Mouse (Mus musculus) hindbrain, embryonic 13.5 days (tissue): ENCODE measurements around the gene Ttyh3. TPM values are rescaled to one million over a fixed set of nuclear protein-coding genes. Genes with fewer than 3 reads are reported as not detected.
A peak's percentile ranks its signal among the peaks of the same experiment; 100 is the strongest.

Source experiments
- ATAC-seq: fragments of 200-750 bp; cut with Nextera tagmentation; 2 replicates; pipeline ENCODE4 v1.8.0; 2017; ENCODE audit warnings: moderate TSS enrichment; ENCODE audit not compliant: low FRiP score
- H3K27ac ChIP-seq: fragments of 300-500 bp; sonication (generic); 2 replicates; pipeline ENCODE4 v1.5.1; 2015; ENCODE audit warnings: inconsistent platforms, mild to moderate bottlenecking, moderate library complexity
- H3K27me3 ChIP-seq: fragments of 300-500 bp; sonication (generic); 2 replicates; pipeline ENCODE4 v1.6.1; 2015; ENCODE audit warnings: mild to moderate bottlenecking, inconsistent platforms
- H3K36me3 ChIP-seq: fragments of 300-500 bp; sonication (generic); 2 replicates; pipeline ENCODE4 v1.6.1; 2015; ENCODE audit warnings: mild to moderate bottlenecking, inconsistent platforms
- H3K4me1 ChIP-seq: fragments of 300-500 bp; sonication (generic); replicated peaks from 2 replicates; pipeline ENCODE4 v1.6.1; 2015; ENCODE audit warnings: inconsistent platforms
- H3K4me2 ChIP-seq: fragments of 300-500 bp; sonication (generic); 2 replicates; pipeline ENCODE4 v1.6.1; 2015; ENCODE audit warnings: inconsistent platforms, mild to moderate bottlenecking, moderate library complexity
- H3K4me3 ChIP-seq: fragments of 300-500 bp; sonication (generic); 2 replicates; pipeline ENCODE4 v1.5.1; 2015; ENCODE audit warnings: mild to moderate bottlenecking, inconsistent platforms
- H3K9ac ChIP-seq: fragments of 300-500 bp; sonication (generic); 2 replicates; pipeline ENCODE4 v1.6.1; 2015; ENCODE audit warnings: mild to moderate bottlenecking, inconsistent platforms
- H3K9me3 ChIP-seq: fragments of 300-500 bp; sonication (generic); 2 replicates; pipeline ENCODE4 v1.6.1; 2016; ENCODE audit warnings: inconsistent platforms
- WGBS: fragments of 180-500 bp; shearing (Covaris S2); methylation state at CpG from one replicate; pipeline ENCODE4 v1.1.7; 2015; 5-methylcytosine and 5-hydroxymethylcytosine counted together
- polyA plus RNA-seq: library from polyadenylated mRNA; unstranded; fragments of >200 nt; fragmentation: Nextera tagmentation; extraction: Ambion mirVana; gene quantifications from 2 replicates; pipeline ENCODE4 v1.2.1, GENCODE M21; 2015

Gene Ttyh3
- polyA plus RNA-seq, 1 experiment from 2014 or later = 65.3 TPM

DNA sequence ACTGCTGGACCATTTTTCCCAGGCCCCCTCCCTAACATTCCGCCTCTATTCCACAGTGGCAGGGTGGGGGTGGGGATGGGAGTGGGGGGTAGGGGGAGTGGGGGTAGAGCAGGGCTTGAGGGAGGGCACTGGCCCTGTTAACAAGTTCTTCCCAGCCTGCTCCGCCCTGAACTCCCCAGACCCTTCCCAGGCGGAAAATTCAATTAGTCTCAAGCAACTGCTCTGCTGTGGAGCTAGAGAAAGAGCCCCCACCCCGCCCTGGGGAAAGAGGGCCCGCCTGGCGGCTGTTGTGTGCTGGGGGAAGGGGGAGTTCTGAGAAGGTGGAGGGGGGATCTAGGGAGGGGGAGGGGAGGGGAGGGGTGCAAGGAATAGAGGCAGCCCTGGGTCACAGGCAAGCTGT, 69.1 kb downstream of the Ttyh3 start:
- no peaks in the 10 kb centered on the region; the same call in 1 of the 2 replicates for H3K27me3 ChIP-seq
- ATAC-seq = peak; percentile 64
- H3K9me3 ChIP-seq = no peaks in the 10 kb centered on the region
- peak overlapping the region; percentile 6; the same call in 1 of the 2 replicates for H3K27ac ChIP-seq
- peaks cover 50% of the 10 kb centered on the region for H3K4me1 ChIP-seq
- H3K4me3 ChIP-seq = no peak overlapping the region
- no peaks in the 10 kb centered on the region for H3K36me3 ChIP-seq
- 0 out of 2 replicates have a peak overlapping the region, but pooled peaks have one; percentile 21 for H3K9ac ChIP-seq
- WGBS = 9% methylated on average over 6 of the region's 6 CpGs
- no peak overlapping the region for H3K4me2 ChIP-seq

DNA sequence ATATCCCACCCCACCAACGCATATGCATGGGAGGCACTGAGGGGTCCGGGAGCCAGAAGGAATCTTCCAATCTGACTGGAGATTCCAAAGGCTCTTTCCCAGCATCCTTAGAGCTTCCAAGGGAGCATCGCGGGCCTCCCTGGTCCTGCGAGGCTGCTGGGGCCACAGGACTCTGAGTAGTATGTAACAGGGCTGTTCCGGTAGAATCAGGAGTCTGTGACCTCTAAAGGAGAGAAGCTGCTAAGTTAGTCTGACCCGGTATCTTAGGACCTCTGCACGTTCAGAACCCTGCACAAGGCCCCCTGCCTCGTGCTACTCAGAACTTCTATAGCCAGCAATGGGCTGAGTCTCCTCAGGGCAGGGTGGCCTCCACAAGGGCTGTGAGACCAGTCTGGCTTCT, 69.6 kb downstream of the Ttyh3 start:
- WGBS = 21% methylated on average over 9 of the region's 9 CpGs
- Histone ChIP-seq H3K4me1 (peaks cover 45% of the 10 kb centered on the region), H3K9me3 (no peaks in the 10 kb centered on the region), H3K4me2 (no peak overlapping the region), H3K27ac (no peak overlapping the region), H3K4me3 (no peak overlapping the region), H3K9ac (0 out of 2 replicates have a peak overlapping the region, but pooled peaks have one; percentile 21), H3K27me3 (no peaks in the 10 kb centered on the region; the same call in 1 of the 2 replicates), H3K36me3 (no peaks in the 10 kb centered on the region)
- ATAC-seq = no peak

DNA sequence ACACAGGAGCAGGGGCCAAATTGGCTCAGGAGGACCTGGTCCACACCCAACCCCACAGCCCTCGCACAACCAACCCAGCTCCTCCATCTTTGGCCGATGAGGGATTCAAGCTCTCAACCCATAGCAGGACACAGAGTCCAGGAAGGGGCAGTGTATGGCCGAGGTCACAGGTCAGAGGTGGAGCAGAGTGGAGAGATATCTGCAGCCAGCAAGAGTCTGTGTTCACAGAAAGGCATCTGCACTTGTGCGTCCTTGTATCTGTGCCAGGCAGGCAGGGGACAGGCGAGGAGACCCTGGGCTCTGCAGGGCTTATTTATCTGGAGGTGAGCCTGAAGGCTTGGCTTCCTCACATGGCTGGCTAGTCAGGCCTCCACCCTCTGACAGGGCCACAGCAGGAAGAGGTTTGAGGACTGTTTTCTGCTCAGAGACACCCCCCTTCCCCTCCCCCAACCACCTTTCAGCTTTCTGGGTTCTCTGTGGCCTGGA, 73.4 kb downstream of the Ttyh3 start:
- WGBS = 72% methylated on average over 5 of the region's 5 CpGs

DNA sequence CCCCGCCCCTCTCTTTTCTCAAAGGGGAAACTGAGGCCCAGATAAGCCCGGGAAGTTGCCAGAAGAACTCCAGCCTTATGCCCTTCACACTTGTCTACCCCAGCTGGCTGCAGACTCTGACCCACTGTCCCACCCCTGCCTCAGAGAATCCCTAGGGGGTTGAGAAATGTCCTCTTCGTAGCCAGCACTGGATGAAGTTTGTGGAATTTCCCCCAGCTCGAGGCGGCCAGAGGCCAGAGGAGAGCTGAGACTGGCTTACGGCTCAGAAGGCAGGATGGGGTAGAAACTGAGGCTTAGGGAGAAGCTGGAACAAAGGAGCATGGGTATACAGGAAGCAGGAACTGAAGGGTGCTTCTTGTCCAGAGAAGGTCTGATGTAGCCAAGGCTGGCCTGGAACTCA, 76.2 kb downstream of the Ttyh3 start:
- Histone ChIP-seq H3K36me3 (no peaks in the 10 kb centered on the region), H3K9me3 (no peaks in the 10 kb centered on the region), H3K4me2 (no peak overlapping the region), H3K9ac (no peak overlapping the region), H3K4me3 (no peak overlapping the region), H3K4me1 (peaks cover 12% of the 10 kb centered on the region), H3K27me3 (no peaks in the 10 kb centered on the region), H3K27ac (no peak overlapping the region)
- ATAC-seq = no peak
- 82% methylated on average over 6 of the region's 6 CpGs for WGBS

More for the DNA sequence above, 73.4 kb downstream of the Ttyh3 start:
- H3K27me3 ChIP-seq = no peaks in the 10 kb centered on the region; the same call in 1 of the 2 replicates
- no peak overlapping the region for H3K27ac ChIP-seq
- no peak overlapping the region for H3K4me2 ChIP-seq
- H3K4me1 ChIP-seq = peaks cover 20% of the 10 kb centered on the region
- no peak overlapping the region for H3K4me3 ChIP-seq
- H3K9me3 ChIP-seq = no peaks in the 10 kb centered on the region
- ATAC-seq = no peak
- H3K36me3 ChIP-seq = no peaks in the 10 kb centered on the region
- H3K9ac ChIP-seq = no peak overlapping the region

DNA sequence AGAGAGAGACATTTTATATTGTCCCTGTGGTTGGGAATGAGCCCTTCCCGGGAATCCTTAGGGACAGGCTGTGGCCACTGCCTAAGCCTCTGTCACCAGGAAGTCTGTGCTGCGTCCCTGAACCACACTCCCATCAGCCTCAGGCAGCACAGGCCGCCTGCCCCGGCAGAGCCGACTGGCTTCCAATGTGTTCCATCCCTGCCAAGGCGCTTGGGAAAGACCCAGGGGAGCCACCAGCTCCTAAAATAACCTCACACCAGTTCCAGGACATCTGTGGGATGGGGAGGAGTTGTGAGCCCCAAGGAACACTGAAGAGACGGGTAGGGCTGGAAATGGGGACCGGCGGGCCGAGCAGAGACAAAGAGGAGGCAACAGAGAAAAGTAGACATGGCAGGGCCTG, 77.2 kb downstream of the Ttyh3 start:
- WGBS = 47% methylated on average over 10 of the region's 10 CpGs
- H3K9ac ChIP-seq = no peak overlapping the region
- ATAC-seq = no peak
- 0 out of 2 replicates have a peak, but pooled peaks cover 4% of the 10 kb centered on the region for H3K27me3 ChIP-seq
- no peak overlapping the region for H3K4me2 ChIP-seq
- H3K4me1 ChIP-seq = peaks cover 21% of the 10 kb centered on the region
- no peaks in the 10 kb centered on the region for H3K9me3 ChIP-seq
- H3K27ac ChIP-seq = no peak overlapping the region; the same call in 1 of the 2 replicates
- no peak overlapping the region for H3K4me3 ChIP-seq
- H3K36me3 ChIP-seq = no peaks in the 10 kb centered on the region

DNA sequence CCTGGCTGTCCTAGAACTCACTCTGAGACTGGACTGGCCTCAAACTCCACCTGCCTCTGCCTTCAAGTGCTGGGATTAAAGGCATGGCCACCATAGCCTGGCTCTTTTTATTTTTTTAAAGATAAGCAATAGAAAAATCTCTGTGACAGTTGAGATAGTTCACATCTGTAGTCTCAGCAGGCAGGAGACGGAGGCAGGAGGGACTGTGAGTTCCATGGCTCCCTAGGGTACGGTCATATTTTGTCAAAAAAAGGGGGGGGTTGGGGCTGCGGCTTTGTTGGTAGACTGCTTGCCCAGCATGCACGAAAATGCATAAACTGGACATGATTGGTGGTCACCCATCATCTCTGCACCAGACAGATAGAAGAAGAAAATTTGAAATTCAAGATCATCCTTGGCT, 77.6 kb downstream of the Ttyh3 start:
- H3K4me1 ChIP-seq = peaks cover 22% of the 10 kb centered on the region
- no peaks in the 10 kb centered on the region for H3K9me3 ChIP-seq
- no peaks in the 10 kb centered on the region for H3K36me3 ChIP-seq
- no peak overlapping the region for H3K4me3 ChIP-seq
- no peak for ATAC-seq
- H3K27me3 ChIP-seq = 0 out of 2 replicates have a peak, but pooled peaks cover 5% of the 10 kb centered on the region
- no peak overlapping the region for H3K4me2 ChIP-seq
- no peak overlapping the region for H3K27ac ChIP-seq
- WGBS = 50% methylated on average over 4 of the region's 4 CpGs
- H3K9ac ChIP-seq = no peak overlapping the region

Other genes starting within 250 kb of the Ttyh3 start
- 79.3 and 81.7 TPM in 2 replicates for gene Eif3b, start 229.7 kb downstream of the Ttyh3 start, polyA plus RNA-seq
- not detected in 2 replicates for gene Gm4869, start 203.4 kb downstream of the Ttyh3 start, polyA plus RNA-seq
- gene Chst12, start 143.5 kb downstream of the Ttyh3 start, polyA plus RNA-seq = 19.3 and 19.5 TPM in 2 replicates
- not detected in 2 replicates for gene Grifin, start 84.0 kb downstream of the Ttyh3 start, polyA plus RNA-seq
- 22.9 and 27.1 TPM in 2 replicates for gene Lfng, start 41.7 kb downstream of the Ttyh3 start, polyA plus RNA-seq
- 26.0 and 26.3 TPM in 2 replicates for gene Iqce, start 53.3 kb upstream of the Ttyh3 start, polyA plus RNA-seq
- gene Brat1, start 56.0 kb upstream of the Ttyh3 start, polyA plus RNA-seq = 22.9 and 23.7 TPM in 2 replicates
- 2.2 and 2.7 TPM in 2 replicates for gene Amz1, start 75.1 kb upstream of the Ttyh3 start, polyA plus RNA-seq
- gene Gna12, start 181.4 kb upstream of the Ttyh3 start, polyA plus RNA-seq = 11.9 and 12.1 TPM in 2 replicates